Mouse (Mus musculus) yolk sac, embryonic 10.5 days (tissue): ENCODE data around the gene Lhx6.
A peak's percentile ranks its signal among the peaks of the same experiment; 100 is the strongest.

ENCODE experiments used
- DNase-seq: peaks from one replicate; pipeline ENCODE4 v3.0.0-alpha.2; 2017; ENCODE audit warnings: low spot score

Lhx6 gene

DNA sequence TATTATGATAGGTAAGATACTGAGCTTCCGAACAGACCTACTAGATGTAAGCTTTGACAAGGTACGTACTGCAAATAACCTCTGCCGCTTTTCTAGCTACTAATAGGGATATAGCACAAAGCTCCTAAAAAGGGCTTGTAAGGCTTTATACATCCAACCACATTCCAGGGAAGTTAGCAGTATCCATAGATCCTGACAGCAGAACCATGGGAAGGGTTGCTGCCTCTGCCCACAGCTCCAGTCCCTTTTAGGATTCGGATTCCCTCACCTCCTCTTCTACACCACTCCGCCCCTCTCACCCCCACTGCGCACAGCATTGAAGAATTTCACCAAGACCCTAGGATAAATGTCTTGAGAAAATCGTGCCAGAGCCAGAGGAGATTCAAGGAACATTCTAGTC lies 11.9 kb downstream of the Lhx6 start:
- no peak for DNase-seq

DNA sequence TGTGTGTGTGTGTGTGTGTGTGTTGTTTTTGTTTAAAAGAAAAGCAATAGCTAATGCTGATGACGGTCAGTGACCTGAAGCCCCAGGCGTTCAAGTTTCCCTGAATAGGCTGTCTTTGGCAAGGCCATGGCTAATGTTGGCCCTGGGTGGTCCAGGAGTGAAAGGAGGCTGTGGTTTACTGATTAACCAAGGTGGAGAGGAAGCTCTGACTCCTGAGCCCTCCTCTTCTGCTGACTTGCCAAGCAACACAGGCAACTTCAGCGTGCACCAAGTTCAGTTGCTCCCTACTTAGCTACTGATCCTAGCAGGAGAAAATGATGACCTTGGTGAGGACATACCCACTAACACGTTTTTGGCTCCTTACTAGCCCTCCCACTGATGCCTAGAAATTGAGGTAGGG lies 12.5 kb downstream of the Lhx6 start:
- peak; percentile 36 for DNase-seq

DNA sequence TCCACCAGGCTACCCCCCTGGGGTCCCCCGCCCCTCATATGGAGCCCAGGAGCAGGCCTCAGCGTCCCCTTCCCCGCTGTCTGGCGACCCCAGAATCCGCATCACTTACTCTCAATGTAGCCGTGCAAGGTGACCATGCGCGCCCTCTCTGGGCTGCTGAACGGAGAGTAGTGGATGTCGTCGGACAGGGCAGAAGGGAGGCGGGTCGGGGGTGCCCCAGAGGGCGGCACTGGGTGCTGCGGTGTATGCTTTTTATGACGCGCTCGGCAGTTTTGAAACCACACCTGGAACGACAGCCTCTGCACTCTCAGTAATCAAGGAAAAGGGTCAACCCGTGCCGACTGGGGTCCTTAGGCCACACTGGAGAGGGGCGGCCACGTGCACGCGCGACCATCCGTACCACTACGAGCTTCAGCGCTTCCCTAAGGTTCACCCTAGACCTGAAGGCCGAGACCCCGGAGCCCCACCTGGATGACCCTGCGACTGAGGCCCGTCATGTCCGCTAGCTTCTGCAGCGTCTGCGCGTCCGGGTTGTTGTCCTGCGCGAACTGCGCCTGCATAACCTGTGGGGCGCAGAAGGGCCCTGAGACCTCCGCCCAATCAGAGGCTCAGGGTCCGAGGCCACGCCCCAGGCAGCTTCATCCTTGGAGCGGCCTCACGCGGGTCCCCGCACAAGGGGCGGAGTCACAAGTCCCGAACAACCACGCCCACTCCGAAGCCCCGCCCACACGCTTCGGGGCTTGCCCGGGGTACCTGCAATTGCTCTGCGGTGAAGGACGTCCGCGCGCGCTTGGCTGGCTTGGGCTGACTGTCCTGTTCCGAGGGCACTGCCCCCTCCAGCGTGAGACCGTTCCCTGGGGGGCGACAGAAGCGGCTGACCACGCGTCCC lies 14.1 kb downstream of the Lhx6 start:
- DNase-seq: peak; percentile 88

DNA sequence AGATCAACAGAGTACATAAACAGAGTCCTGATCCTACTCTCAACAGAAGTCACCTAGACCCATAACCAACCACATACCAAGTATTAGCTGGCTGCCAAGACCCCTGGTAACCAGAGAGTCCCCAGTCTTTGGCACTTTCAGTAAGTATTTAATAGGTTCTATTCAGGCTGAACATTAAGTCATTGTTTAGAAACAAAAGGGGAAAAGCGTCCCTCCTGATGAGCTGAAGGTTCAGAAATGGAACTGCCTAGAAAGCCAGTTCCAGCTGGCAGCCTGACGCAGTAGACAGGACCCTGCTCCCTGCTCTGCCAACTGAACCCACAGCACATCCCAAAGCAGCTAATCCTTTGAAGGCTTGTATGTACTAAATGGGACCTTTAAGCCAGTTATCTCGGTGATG lies 16.0 kb downstream of the Lhx6 start:
- no peak for DNase-seq

DNA sequence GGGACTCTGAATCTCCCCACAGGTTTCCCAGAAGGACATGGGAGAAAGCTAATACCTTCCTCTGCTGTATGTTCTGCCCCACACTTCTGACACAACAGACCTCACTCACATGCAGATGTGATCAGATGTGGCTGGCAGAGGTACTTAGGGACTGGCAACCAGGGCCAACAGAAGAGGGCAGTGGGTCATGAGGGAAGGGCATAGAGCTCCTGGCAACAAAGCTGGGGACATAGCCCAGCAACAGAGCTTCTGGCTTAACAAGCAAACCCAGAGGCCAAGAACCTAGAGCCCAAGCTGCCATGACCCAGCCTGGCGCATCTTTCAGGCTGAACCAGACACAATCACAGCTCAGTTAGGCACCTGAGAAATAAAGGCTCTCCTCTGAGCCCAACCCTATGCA lies 20.2 kb downstream of the Lhx6 start:
- no peak for DNase-seq

DNA sequence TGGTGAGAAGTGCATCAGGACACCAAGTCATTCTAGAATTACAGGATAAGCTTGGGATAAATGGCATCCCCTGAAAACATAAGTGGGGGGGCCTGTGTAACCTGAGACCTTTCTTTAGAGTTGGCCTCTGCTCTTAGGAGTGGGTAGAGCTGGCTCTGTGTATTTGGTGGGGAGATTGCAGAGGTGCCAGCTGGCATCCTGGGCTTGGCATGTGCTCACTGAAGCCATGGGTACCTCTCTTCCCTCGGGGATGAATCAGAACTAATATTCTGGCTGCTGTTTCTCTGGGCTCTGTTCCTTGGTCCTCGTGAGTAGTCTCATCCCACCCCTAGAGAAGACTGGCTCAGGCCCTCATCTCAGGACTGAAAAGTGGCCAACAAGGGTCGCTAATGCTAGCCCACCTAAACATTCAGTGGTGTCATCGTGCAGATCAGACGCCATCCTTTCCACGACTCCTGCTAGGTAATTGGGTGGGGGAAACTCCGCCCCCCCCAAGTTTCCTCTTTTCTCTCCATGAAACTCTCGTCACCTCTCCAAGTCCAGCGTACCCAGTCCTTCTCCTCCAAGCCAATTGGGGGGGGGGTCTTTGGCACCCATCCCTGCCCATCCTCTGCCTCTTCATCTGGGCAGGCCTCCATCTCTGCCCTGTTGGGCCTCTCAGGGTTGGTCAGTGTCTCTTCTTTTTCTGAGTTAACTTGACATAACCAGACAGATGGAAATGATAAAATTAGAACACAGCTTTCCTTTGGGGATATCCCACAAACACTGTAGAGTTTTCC lies 22.2 kb downstream of the Lhx6 start:
- DNase-seq: no peak

DNA sequence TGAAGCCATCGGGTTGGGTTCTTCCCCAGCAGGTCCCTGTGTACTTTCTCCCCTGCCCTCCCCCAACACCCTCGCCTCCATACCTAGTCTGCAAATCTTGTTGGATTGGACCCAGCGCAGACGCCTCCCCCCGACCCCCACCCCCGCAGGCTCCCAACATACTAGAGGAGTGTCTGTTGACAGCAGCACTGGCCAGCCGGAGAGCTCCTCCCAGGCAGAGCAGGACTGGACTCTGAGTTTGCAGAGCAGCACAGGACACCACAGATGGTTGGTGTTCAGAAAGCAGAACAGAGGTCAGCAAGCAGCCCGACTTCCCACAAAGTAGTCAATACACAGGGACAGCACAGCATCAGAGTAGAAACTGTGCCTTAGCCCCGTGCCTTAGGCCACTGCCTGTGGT lies 23.8 kb downstream of the Lhx6 start:
- DNase-seq: peak; percentile 41

DNA sequence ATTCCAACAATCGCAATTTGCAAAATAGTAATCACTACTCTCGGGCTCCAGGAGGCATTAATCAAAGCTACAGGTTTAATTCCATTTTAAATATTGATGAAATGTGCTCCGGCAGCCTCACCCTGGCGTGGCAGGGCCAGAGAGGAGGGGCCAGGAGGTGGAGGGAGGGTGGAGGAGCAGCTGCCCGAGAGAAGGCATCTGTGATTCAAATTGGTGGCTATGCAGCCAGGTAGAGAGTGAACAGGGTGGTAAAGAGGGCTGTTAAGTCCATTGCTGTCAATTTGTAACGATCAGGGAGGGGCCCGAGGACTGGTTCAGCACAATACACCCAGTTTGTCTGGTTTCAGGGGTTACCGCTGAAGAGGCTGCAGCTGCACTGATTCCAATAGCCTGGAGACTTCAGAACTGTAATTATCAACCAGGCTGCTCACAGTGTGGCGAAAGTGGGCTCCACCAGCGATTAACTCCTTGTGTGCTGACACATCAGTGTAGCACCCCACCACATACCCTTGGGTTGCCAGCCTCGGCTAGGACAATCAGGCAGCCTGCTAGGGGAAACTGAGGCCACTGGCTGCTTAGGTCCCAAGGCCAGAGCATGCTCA lies 27.9 kb downstream of the Lhx6 start:
- DNase-seq: no peak

DNA sequence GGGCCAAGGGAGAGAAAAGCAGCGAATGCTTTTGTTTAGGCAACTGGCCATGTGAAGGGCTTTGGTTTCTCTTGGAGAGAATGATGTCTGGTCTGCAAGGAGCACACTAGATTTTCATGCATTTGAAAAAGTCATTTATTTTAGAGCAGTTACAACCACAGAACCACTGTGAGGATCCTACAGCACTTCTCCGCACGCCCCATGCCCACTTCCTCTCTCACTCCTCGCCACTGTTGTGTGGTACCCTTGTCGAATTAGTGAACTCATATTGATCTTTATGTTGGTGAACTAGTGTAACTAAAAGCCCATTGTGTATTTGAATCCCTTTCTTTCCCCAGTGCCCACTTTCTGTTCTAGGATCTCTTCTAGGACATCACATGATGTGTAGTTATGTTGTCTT lies 30.0 kb downstream of the Lhx6 start:
- DNase-seq: no peak

DNA sequence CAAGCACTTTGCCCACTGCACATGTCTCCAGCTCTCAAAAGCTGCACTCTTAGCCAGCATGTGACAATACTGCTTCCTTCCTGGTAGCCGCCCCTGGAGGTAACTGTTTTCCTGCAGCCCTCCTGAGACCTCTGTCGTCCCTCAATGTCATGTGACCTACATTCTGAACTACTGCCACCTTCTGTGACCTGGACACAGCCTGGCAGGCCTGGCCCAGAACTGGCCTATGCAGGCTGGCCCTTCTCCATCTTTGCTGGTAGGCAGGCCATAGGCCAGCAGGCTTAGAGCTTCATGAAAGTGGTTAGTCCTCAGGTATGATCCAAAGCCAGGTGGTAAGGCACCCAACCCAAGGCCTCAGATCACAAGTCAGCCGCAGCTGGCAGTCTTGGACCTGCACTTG lies 31.4 kb downstream of the Lhx6 start:
- DNase-seq: no peak

DNA sequence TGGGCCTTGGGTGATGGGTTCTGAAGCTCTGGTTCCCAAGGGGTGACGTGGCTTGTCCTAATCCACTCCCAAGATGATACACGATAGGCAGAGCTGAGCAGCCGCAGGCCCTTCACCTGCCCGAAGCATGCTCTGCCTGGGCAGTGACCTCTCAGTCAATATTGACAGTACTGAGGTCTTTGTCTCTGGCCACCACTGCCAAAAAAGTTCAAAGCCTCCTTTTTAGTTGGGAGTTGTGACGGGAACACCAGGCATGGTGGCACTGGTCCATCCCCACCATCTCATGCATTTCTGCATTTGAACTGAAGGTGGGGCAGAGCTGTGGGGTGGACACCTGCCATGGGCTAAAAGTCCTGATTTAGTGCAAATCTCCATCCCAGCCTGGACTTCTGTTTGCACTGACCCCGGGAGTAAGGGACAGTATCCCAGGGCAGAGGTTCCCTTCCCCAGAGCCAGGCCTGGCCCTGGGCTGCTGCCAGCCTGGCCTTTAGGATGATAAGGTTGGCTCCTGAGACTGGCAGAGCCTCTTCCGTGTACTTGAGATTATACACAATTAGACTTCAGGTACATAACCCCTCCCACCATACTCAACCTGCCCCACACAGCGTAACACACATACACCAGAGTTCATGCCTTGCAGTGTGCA lies 33.4 kb downstream of the Lhx6 start:
- DNase-seq: no peak

DNA sequence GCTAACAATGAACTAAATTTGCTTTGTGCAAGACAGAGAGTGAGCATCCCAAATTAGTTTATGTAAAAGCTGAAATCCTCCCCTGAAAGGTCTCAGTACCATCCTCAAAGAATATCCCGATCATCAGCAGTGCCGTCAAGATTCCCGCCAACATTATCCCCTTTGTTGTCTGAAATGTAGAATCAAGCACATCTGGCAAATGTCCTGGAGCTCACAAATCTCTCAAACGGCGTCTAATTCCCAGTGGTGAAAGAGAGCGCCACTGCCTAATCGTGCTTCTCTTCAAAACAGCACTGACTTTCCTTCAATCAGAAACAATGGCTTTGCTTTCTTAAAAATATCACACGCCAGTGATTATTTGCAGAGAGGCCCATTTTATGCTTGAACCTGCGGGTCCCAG lies 38.1 kb downstream of the Lhx6 start:
- no peak for DNase-seq

DNA sequence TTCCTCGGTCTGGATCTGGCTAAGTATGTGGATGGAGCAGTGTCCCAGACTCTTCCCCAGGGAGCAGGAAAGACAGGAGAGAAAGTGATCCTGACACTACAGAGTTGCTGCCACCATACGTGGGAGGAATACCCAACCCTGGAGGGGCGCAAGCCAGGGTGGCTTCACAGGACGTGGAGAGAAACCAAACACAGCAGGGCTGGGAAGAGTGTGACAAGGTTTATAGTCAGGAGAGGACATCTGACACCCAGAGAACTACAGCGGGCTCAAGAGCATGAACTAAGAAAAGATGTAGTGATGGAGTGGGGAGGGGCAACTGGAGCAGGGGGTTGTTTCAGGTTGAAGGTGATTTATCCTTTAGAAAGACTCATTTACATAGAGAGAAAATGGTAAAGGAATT lies 43.8 kb downstream of the Lhx6 start:
- no peak for DNase-seq

DNA sequence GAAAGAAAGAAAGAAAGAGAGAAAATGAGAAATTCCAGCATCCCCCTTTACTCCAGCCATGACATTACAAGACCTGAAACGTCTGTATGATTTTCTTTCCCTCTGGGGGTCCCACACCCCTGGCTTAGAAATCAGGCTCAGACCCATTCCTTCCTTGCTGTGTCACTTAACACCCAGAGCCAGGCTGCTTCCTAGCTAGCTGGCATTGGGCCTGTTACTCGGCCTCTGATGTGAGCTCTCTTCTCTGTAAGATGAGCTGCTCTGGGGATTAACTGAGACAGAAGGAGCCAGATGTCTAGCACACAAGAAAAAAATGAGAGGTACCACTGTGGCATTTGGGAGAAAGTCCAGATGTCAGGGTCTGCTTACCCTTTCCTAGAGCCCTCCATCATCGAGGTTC lies 49.0 kb downstream of the Lhx6 start:
- no peak for DNase-seq

DNA sequence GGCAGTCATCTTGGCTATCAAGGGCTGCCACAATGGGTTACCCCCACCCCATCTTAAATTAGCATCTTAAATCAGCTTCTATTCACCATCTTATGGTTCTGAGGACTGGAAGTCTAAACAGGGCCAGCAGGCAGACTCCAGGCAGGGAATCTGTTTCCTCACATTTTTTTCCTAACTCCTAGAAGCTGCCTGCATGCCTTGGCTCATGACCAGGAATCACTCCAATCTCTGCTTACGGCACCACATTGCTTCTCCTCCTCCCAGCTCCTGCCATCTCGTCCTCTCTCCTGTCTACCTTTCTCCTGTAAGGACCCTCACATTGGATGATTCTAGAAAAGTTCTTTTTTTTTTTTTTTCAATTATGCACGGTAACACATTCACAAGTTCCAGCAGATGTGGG lies 52.0 kb downstream of the Lhx6 start:
- DNase-seq: no peak

DNA sequence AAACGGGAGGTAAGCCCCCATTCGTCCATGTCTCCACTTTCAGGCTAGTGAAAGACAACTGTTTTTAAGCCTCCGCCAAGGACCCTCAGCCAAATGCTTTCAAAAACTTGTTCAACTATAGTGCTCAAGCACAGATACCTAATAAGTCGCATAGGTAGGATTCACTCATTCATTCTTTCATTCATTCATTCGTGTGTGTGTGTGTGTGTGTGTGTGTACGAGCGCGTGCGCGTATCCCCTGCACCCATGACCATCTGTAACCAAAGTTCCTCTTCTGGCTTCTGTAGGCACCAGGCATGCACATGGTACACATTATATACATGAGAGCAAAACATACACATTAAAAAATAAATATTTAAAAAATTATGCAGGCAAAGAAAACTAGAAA lies 55.6 kb downstream of the Lhx6 start:
- DNase-seq: no peak

DNA sequence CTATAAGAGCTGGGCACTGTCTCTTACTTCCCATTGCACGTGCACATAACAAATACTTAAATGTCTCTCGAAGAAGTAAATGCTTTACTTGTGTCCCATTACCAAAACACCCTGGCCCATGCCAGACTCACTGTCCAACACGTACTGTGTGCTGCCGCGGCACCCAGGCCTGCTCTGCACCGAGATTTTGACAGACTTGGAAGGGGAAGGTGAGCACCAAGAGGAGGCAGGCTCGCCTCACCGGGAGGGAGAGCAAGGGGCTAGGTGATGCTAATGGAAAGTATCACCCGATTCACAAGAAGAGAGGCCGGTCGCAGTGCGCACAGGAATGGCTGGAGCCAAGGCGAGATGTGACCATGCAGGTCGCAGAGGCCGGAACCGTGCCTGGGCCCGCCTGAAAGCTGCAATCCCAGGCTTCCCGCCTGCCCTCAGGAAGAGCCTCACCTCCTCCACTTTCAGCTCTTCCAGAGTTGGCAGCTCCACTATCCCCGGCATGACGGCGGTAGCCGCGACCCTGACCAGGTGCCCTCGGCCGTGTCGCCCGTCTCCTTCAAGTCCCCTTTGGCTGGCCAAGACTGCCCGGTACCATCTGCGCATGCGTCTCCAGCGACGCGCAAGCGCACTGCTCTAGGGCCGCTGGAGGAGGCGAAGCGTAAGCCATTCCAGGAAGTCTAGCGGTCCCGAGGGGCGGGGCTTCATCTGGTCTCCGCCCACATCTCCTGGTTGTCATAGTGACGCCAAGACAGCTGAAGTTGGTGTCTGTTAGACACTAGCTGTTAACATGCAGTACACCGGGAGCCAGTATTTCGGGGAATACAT lies 56.3 kb downstream of the Lhx6 start, which contains the start of the genes Ndufa8 and Morn5:
TSS of gene Ndufa8 (minus strand) at position 659 of the 819 bp plus-strand sequence.
TSS of gene Morn5 (plus strand) at position 711 of the 819 bp plus-strand sequence.
- DNase-seq: peak; percentile 97

DNA sequence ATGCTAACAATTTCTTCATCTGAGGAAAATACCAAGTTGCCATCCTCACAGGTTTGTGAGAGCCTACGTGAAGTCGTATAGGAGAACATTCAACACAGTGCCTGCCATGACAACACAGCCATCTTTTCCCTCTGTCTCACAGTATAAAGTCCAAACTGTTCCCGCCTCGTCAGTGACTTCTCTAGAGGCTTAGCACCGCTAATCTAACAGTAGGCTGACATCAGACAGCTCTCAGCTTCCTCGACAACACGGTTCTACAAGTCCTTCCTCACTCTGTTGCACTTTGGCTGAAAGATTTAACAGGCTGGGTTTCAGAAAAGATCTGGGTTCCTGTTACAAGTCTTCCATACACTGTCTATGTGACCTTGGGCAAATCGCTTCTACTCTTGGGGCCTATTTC lies 57.0 kb downstream of the Lhx6 start:
- peak; percentile 14 for DNase-seq

DNA sequence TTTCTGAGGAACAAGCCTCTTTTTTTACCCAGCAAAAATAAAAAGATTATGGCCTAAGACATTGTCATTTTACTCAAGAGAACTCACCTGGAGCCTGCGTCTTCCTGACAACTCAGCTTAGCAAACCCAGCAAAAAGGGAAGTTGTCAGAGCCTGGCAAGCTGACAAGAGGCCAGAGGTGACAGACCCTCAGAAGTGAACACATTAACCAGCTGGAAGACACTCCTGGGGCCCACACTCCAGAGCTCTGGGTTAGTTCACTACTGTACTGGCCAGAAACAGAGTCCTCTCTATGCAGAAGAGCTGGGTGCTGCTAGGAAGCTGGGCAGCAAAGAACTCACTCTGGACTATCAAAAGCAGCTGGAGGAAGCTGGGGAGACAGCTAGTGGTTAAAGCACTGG lies 64.3 kb downstream of the Lhx6 start:
- DNase-seq: no peak

DNA sequence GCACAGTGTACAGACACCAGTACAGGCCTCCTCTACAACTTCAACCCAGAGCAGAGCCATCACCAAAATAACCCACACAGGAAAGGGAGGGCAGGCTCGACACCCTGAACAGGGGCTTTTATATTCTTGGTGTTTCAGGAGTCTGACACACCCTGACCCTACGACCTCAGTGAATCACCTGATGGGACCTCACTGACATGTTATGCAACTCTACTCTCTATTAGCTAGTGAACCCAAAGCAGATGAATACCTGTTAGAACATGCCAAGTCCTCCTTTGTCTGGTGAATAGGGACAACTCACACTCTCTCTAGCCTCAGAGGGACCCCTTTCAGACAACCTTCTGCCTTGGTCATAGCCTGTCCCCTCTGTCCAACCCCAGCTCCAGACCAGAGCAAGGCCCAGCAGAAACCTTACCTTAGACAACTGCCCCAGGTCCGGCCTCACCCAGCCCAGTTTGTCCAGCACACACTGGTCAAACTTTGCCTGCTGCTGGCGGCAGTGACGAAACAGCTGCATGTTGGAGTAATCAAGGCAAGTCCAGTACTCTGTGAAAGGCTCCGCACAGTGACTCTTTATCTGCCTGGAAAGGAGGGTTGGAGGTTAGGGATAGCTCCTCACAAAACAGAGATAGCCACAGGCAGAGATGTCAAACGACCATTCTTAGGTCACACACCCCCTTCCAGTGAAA lies 65.8 kb downstream of the Lhx6 start:
- peak; percentile 12 for DNase-seq
